Mouse (Mus musculus) heart, adult 2 months (tissue): ENCODE data around the gene Calm3. TPM values are rescaled to one million over a fixed set of nuclear protein-coding genes. Genes with fewer than 3 reads are reported as not detected.

ENCODE experiments used
- DNase-seq, 2 experiments: peaks; one replicate each; pipeline ENCODE4 v3.0.0; 2021
- H3K27ac ChIP-seq: fragments of 200-600 bp; 2 replicates; pipeline ENCODE4 v1.8.1; 2022
- H3K27me3 ChIP-seq: fragments of 200-500 bp; 2 replicates; pipeline ENCODE4 v1.6.1; 2012; ENCODE audit warnings: mild to moderate bottlenecking, low read length, inconsistent platforms, mixed read lengths; ENCODE audit not compliant: control insufficient read depth, insufficient read depth
- H3K36me3 ChIP-seq: fragments of 200-500 bp; 2 replicates; pipeline ENCODE4 v1.6.1; 2012; ENCODE audit warnings: low read length, inconsistent platforms; ENCODE audit not compliant: control insufficient read depth, insufficient read depth
- H3K4me1 ChIP-seq: fragments of 200-500 bp; 2 replicates; pipeline ENCODE4 v1.6.1; 2011; ENCODE audit warnings: low read length; ENCODE audit not compliant: control insufficient read depth, insufficient read depth
- H3K4me3 ChIP-seq: fragments of 200-600 bp; 2 replicates; pipeline ENCODE4 v1.8.1; 2022
- H3K79me2 ChIP-seq: fragments of 200-500 bp; replicated peaks from 2 replicates; pipeline ENCODE4 v1.6.1; 2012; ENCODE audit warnings: mild to moderate bottlenecking, inconsistent platforms, low read length, moderate library complexity, mixed read lengths; ENCODE audit not compliant: control insufficient read depth, insufficient read depth
- H3K9ac ChIP-seq: fragments of 200-500 bp; 2 replicates; pipeline ENCODE4 v1.6.1; 2012; ENCODE audit warnings: low read depth, mild to moderate bottlenecking, control low read depth, inconsistent platforms, low read length, mixed read lengths
- CTCF ChIP-seq: fragments of 200-600 bp; IDR thresholded peaks from 2 replicates; pipeline ENCODE4 v1.8.1; 2022; ENCODE audit warnings: antibody characterized with exemption, mild to moderate bottlenecking, moderate library complexity
- EP300 ChIP-seq: fragments of 200-500 bp; IDR thresholded peaks from 2 replicates; pipeline ENCODE4 v1.6.1; 2011; ENCODE audit warnings: low read depth, low read length, control low read depth; ENCODE audit not compliant: insufficient read depth
- POLR2A ChIP-seq: fragments of 200-500 bp; IDR thresholded peaks from 2 replicates; pipeline ENCODE4 v1.6.1; 2011; ENCODE audit warnings: mild to moderate bottlenecking, low read depth, low read length, control low read depth; ENCODE audit not compliant: insufficient read depth
- WGBS: fragments of 180-500 bp; shearing (Covaris S2); methylation state at CpG from one replicate; pipeline ENCODE4 v1.1.7; 2018; 5-methylcytosine and 5-hydroxymethylcytosine counted together
- intact Hi-C: fragments of 180-260 bp; cut with DNase I; formaldehyde crosslinking; loops from one replicate; pipeline ENCODE4 v1.15.1; 2025
- polyA plus RNA-seq: library from polyadenylated mRNA; depleted of rRNA; stranded (reverse); fragments of >200 nt; gene quantifications from 2 replicates; pipeline ENCODE4 v1.2.3, GENCODE M21; 2012
- total RNA-seq, 2 experiments: library from RNA; stranded (reverse); gene quantifications; 2 replicates each; pipeline ENCODE4 v1.2.3; 2021

Calm3 gene
- total and polyA plus RNA-seq, 3 experiments = 163 to 175 (median 168) TPM

DNA sequence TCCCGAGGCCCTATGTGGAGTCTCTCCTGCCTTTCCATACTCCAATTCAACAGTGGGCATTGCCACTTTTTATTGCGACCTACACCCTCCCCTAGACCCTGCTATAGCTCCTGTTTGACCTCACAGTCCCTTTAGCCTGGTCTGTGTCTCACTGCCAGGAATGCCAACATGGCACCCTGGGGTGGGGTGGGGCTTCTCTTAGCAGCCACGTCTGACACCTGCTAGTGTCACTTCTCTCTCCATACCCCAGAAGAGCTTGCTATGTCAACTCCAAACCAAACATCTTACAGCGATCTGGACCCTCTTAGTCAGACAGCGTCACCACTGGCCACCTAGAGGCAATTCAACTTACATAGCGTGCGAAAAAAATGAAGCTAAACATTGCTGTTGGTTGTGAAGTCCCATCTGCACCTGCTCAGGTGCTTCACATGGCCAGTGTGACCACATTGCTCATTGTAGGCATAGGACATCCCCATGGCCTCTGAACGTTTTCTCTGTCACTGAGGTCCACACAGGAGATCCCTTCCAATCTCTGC, 25.1 kb upstream of the Calm3 start:
- H3K36me3 ChIP-seq = no peaks in the 10 kb centered on the region
- peaks cover 3% of the 10 kb centered on the region; the same call in 1 of the 2 replicates for H3K4me1 ChIP-seq
- H3K27me3 ChIP-seq = no peaks in the 10 kb centered on the region
- no peak overlapping the region for H3K9ac ChIP-seq
- H3K27ac ChIP-seq = no peak overlapping the region
- WGBS = 90% methylated on average over 8 of the region's 8 CpGs
- no peak for DNase-seq
- no peaks in the 10 kb centered on the region for H3K79me2 ChIP-seq
- H3K4me3 ChIP-seq = no peak overlapping the region
- TF ChIP-seq CTCF = no peak
- TF ChIP-seq EP300 = no peak
- TF ChIP-seq POLR2A = no peak
- intact Hi-C loops = no loop called here

DNA sequence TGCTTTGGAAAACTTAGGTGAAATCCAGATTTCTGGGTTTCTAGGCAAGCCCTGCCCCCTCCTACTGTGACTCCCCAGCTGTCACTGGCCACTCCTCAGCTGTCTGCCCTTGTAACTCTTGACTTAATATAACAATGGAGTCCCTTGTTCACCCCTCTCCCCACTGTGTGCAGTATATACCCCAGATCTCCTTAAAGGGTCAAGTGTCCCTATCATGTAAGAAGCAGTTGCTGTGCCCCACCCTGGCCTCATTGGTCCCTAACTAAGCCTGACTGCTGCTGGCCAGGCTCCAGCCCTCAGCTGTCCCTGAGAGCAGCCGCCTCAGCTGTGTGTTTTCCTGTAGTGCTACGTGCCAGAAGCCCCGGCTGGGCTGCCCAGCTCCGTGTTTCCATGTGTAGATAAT, 24.0 kb upstream of the Calm3 start:
- Histone ChIP-seq H3K36me3 (no peaks in the 10 kb centered on the region), H3K4me3 (no peak overlapping the region), H3K9ac (no peak overlapping the region), H3K79me2 (no peaks in the 10 kb centered on the region), H3K27ac (no peak overlapping the region; the same call in 1 of the 2 replicates), H3K4me1 (peaks cover 3% of the 10 kb centered on the region; the same call in 1 of the 2 replicates), H3K27me3 (no peaks in the 10 kb centered on the region)
- TF ChIP-seq POLR2A (no peak), EP300 (no peak), CTCF (no peak)
- intact Hi-C loops = no loop called here
- WGBS = 18% methylated on average over 4 of the region's 4 CpGs
- DNase-seq = peak; percentile 61 to 65

GRCm38 (mm10) chr7:16947349-16947895, 23.5 kb upstream of the Calm3 start:
- TF ChIP-seq POLR2A (no peak), EP300 (no peak), CTCF (no peak)
- H3K4me1 ChIP-seq = peaks cover 3% of the 10 kb centered on the region; the same call in 1 of the 2 replicates
- H3K27me3 ChIP-seq = no peaks in the 10 kb centered on the region
- H3K9ac ChIP-seq = no peak overlapping the region
- H3K4me3 ChIP-seq = peak overlapping the region; percentile 47
- no peaks in the 10 kb centered on the region for H3K79me2 ChIP-seq
- peak overlapping the region; percentile 28; the same call in 1 of the 2 replicates for H3K27ac ChIP-seq
- 24% methylated on average over 21 of the region's 22 CpGs for WGBS
- intact Hi-C loops = no loop called here
- peak; percentile 29 to 48 for DNase-seq
- no peaks in the 10 kb centered on the region for H3K36me3 ChIP-seq

DNA sequence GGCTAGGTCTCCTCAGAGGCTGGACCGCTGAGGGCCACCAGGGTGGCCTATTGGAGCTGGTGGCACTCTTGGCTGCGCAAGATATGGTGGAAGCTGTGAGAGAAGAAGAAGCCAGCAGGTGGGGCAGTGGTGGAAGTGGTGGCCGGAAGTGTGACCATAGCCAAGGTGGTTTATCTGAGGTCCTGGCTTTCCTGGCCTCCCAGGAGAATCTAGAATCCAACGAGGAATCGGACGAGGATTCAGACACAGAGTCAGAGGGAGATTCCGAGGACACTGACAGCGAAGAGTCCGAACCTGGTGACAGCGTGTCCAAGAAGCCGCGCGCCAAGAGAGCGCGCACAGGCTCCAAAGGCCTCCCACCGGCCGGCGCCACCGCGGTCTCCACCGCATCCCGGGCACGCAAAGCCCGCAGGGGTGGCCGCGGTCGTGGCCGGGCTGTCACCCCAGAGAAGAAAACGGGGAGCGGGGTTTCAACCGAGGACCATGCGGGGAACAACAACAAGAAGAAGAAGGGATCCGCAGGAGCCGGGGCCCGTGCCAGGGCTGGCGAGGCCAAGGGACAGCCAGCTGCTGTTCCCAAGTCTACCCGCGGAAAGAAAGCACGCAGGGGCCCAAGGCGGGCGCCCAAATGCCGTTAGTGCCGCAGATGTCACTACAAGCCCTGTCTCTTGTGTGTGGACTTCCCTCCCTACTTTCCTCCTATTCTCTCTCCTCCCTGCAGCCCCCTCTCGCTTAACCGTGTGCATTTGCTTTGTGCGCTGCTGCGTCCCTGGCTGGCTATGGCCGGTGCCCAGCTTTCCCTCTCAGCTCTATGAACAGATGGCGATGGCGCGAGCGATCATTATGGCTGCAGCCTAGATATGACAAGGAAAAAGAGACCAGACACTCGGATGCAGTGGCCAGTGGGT, 22.8 kb upstream of the Calm3 start:
- Histone ChIP-seq H3K27me3 (no peaks in the 10 kb centered on the region), H3K36me3 (no peaks in the 10 kb centered on the region), H3K9ac (peak overlapping the region; percentile 26; the same call in 1 of the 2 replicates), H3K4me3 (peak overlapping the region; percentile 47), H3K79me2 (no peaks in the 10 kb centered on the region), H3K27ac (peak overlapping the region; percentile 28; the same call in 1 of the 2 replicates), H3K4me1 (peaks cover 3% of the 10 kb centered on the region; the same call in 1 of the 2 replicates)
- 6% methylated on average over 53 of the region's 53 CpGs for WGBS
- intact Hi-C loops = no loop called here
- TF ChIP-seq CTCF (peak; percentile 41), EP300 (no peak), POLR2A (no peak)
- DNase-seq = peak; percentile 44 to 57

DNA sequence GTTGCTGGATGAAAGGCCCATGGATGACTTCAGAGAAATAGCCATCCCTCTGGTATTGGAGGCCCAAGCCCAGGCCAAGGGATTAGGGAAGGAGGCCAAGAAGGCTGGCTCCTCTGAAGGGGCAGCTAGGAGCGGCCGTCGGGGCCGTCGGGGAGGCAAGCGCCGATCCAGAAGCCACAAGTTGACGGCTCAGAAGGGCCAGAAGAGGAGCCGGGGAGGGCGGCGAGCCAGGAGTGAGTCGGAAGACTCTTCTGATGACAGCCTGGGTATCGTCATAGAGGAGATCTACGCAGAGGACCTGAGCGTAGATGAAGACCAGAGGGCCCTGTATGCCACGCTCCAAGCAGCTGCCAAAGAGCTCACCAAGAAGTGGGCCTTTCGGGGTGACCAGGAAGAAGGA, 21.5 kb upstream of the Calm3 start:
- no peak overlapping the region for H3K9ac ChIP-seq
- no peak overlapping the region; the same call in 1 of the 2 replicates for H3K27ac ChIP-seq
- H3K79me2 ChIP-seq = no peaks in the 10 kb centered on the region
- peak overlapping the region; percentile 59; the same call in 1 of the 2 replicates for H3K4me3 ChIP-seq
- no peaks in the 10 kb centered on the region for H3K36me3 ChIP-seq
- H3K4me1 ChIP-seq = peaks cover 3% of the 10 kb centered on the region; the same call in 1 of the 2 replicates
- intact Hi-C loops = no loop called here
- TF ChIP-seq POLR2A (no peak), CTCF (no peak), EP300 (no peak)
- H3K27me3 ChIP-seq = no peaks in the 10 kb centered on the region
- WGBS = 34% methylated on average over 17 of the region's 17 CpGs
- DNase-seq = peak in 1 of 2 experiments; percentile 20
